Mouse (Mus musculus) cortical plate, adult 2 months (tissue): ENCODE data around the gene Nifk.

Experiments
- CTCF ChIP-seq: fragments of 200-500 bp; IDR thresholded peaks from 2 replicates; pipeline ENCODE4 v1.5.1; 2011; ENCODE audit warnings: mild to moderate bottlenecking, control low read depth, low read length; ENCODE audit not compliant: insufficient read depth; ENCODE audit errors: extremely low read depth
- POLR2A ChIP-seq: fragments of 200-500 bp; IDR thresholded peaks from 2 replicates; pipeline ENCODE4 v1.6.1; 2011; ENCODE audit warnings: mild to moderate bottlenecking, low read length, control low read depth; ENCODE audit not compliant: insufficient read depth; ENCODE audit errors: extremely low read depth

DNA sequence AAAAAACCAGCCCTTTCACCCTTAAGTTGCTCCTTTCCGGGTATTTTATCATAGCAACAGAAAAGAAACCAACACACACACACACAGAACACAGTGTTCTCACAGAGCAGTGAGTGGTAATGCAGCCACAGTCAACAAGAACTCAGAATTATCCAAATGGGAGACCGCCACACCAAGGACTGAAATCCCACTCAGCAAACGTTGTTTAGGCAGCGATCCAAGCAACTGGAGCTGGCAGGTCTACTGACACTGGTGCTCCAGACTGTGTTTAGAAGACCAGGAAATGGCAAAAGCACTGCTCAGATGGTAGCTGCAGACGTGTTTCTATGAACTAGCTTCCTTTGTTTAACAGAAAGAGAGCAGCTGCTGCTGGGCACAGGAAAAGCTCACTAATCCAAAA, 26.8 kb upstream of the Nifk start:
- no peak for TF ChIP-seq POLR2A
- TF ChIP-seq CTCF: no peak
